Mouse (Mus musculus): ENCODE measurements at regions not wholly inside any gene's neighbourhood (a gene's known extent, or its start where the extent isn't known, plus 50 kb on each side); places are given as distances from the start of the nearest gene placed in this dataset.

GRCm38 (mm10) chr10:23708261-23708660, 78.8 kb downstream of the Rps12 start:
- no peak for TF ChIP-seq CTCF (IDR thresholded peaks at IDR 0.05; ENCODE audit: low read depth)
- TF ChIP-seq EP300 (IDR thresholded peaks at IDR 0.05; ENCODE audit: low read depth), result no peak

Data from liver, postnatal 0 days (tissue).